Mouse (Mus musculus): ENCODE data around the gene Arf1.
A peak's percentile ranks its signal among the peaks of the same experiment; 100 is the strongest.

Arf1 gene

GRCm38 (mm10) chr11:59228122-59228953 is at the start of gene Arf1:
Gene Arf1, minus strand, starts transcription at chr11:59228270.
- peak; percentile 93 to 96 for DNase-seq (ENCODE audit: low spot score in 2 of 2)

- no peak for DNase-seq (ENCODE audit: low spot score in 2 of 2)
These were observed 48.8 kb upstream of the Arf1 start for GRCm38 (mm10) chr11:59276877-59277276.

- DNase-seq (ENCODE audit: low spot score in 2 of 2) = no peak
These were observed 46.1 kb upstream of the Arf1 start for GRCm38 (mm10) chr11:59274184-59274583.

- no peak for DNase-seq (ENCODE audit: low spot score in 2 of 2)
These were observed 38.7 kb upstream of the Arf1 start for GRCm38 (mm10) chr11:59266727-59267126.

- DNase-seq (ENCODE audit: low spot score in 2 of 2) = no peak
These were observed 37.2 kb upstream of the Arf1 start for GRCm38 (mm10) chr11:59265154-59265813.

- no peak for DNase-seq (ENCODE audit: low spot score in 2 of 2)
These were observed 36.5 kb upstream of the Arf1 start for GRCm38 (mm10) chr11:59264593-59264992.

- DNase-seq (ENCODE audit: low spot score in 2 of 2) = peak; percentile 52 to 56
These were observed 35.9 kb upstream of the Arf1 start for GRCm38 (mm10) chr11:59263870-59264563.

- DNase-seq (ENCODE audit: low spot score in 2 of 2) = no peak
These were observed 34.2 kb upstream of the Arf1 start for GRCm38 (mm10) chr11:59262308-59262707.

GRCm38 (mm10) chr11:59260706-59261493 is 32.8 kb upstream of the Arf1 start:
- DNase-seq (ENCODE audit: low spot score in 2 of 2) = no peak

- DNase-seq (ENCODE audit: low spot score in 2 of 2) = no peak
These were observed 31.6 kb upstream of the Arf1 start for GRCm38 (mm10) chr11:59259647-59260046.

- DNase-seq (ENCODE audit: low spot score in 2 of 2) = no peak
These were observed 20.0 kb upstream of the Arf1 start for GRCm38 (mm10) chr11:59248101-59248500.

- DNase-seq (ENCODE audit: low spot score in 2 of 2) = no peak
These were observed 15.8 kb upstream of the Arf1 start for GRCm38 (mm10) chr11:59243856-59244255.

- DNase-seq (ENCODE audit: low spot score in 2 of 2) = no peak
These were observed 13.8 kb upstream of the Arf1 start for GRCm38 (mm10) chr11:59241841-59242240.

GRCm38 (mm10) chr11:59239796-59240195 is 11.7 kb upstream of the Arf1 start:
- no peak for DNase-seq (ENCODE audit: low spot score in 2 of 2)

- no peak for DNase-seq (ENCODE audit: low spot score in 2 of 2)
These were observed 11.3 kb upstream of the Arf1 start for GRCm38 (mm10) chr11:59239428-59239785.

- peak; percentile 40 to 54 for DNase-seq (ENCODE audit: low spot score in 2 of 2)
These were observed 10.7 kb upstream of the Arf1 start for GRCm38 (mm10) chr11:59238525-59239427.

GRCm38 (mm10) chr11:59232797-59233196 is 4.7 kb upstream of the Arf1 start:
- no peak for DNase-seq (ENCODE audit: low spot score in 2 of 2)

- no peak for DNase-seq (ENCODE audit: low spot score in 2 of 2)
These were observed 2.2 kb upstream of the Arf1 start for GRCm38 (mm10) chr11:59230144-59230760.

GRCm38 (mm10) chr11:59227604-59228121 is 407 bp downstream of the Arf1 start:
- peak; percentile 34 to 46 for DNase-seq (ENCODE audit: low spot score in 2 of 2)
